ENCODE assay signal across 24 mouse cellular contexts in genomic region chr15:73986439-73986838, GRCm38 (mm10).
DNase-seq lines count a peak whose midpoint lies in the region; ATAC-seq lines count a peak whose summit lies in the region.
"Had no signal": no experiment of that assay in that cellular context is flagged by ENCODE, and none has a peak within 500 bp of the region (broad histone marks: within the 10 kb centered on the region; RNA-seq: fewer than 3 reads in every experiment).

No protein-coding gene starts in this region.

- H3K27ac ChIP-seq in forebrain, embryonic 11.5 days (ENCODE audit: low read depth, low read length) = no peak overlapping the region
- H3K27ac ChIP-seq: embryonic facial prominence, embryonic 12.5 days; forebrain, embryonic 15.5 days; gastrocnemius, adult 2 months; heart, embryonic 15.5 days; kidney, embryonic 15.5 days; limb, embryonic 12.5 days; liver, embryonic 13.5 days; macrophage; midbrain, embryonic 12.5 days had no signal

- ATAC-seq in forebrain, embryonic 11.5 days (replicated peaks; ENCODE audit: low FRiP score) = no peak
- ATAC-seq: forebrain, embryonic 15.5 days; hindbrain, embryonic 16.5 days; intestine, embryonic 16.5 days had no signal

- WGBS in forebrain, embryonic 11.5 days = 89% methylated on average over 16 of the region's 16 CpGs

- no peaks in the 10 kb centered on the region for H3K27me3 ChIP-seq in forebrain, embryonic 11.5 days (ENCODE audit: control insufficient read depth, insufficient read depth, low read length)
- H3K27me3 ChIP-seq: CH12.LX; forebrain, embryonic 15.5 days; liver, embryonic 13.5 days; midbrain, embryonic 12.5 days had no signal

- no peak overlapping the region for H3K9ac ChIP-seq in forebrain, embryonic 11.5 days (ENCODE audit: low read length)
- H3K9ac ChIP-seq: embryonic facial prominence, embryonic 12.5 days; forebrain, embryonic 15.5 days; heart, embryonic 15.5 days; kidney, embryonic 15.5 days; limb, embryonic 12.5 days; liver, embryonic 13.5 days; lung, embryonic 14.5 days; midbrain, embryonic 12.5 days had no signal

- no peaks in the 10 kb centered on the region for H3K36me3 ChIP-seq in forebrain, embryonic 11.5 days (ENCODE audit: control insufficient read depth, insufficient read depth, low read length)
- H3K36me3 ChIP-seq: embryonic facial prominence, embryonic 12.5 days; forebrain, embryonic 15.5 days; heart, embryonic 15.5 days; kidney, embryonic 15.5 days; limb, embryonic 12.5 days; liver, embryonic 13.5 days; midbrain, embryonic 12.5 days had no signal

- H3K9me3 ChIP-seq in forebrain, embryonic 11.5 days (ENCODE audit: control insufficient read depth, low read length) = no peaks in the 10 kb centered on the region
- H3K9me3 ChIP-seq: embryonic facial prominence, embryonic 12.5 days; forebrain, embryonic 15.5 days; heart, embryonic 15.5 days; kidney, embryonic 15.5 days; limb, embryonic 12.5 days; liver, embryonic 13.5 days; midbrain, embryonic 12.5 days had no signal

- H3K4me2 ChIP-seq in forebrain, embryonic 11.5 days (ENCODE audit: low read depth, low read length, severe bottlenecking) = no peak overlapping the region
- H3K4me2 ChIP-seq: embryonic facial prominence, embryonic 12.5 days; forebrain, embryonic 15.5 days; heart, embryonic 15.5 days; kidney, embryonic 15.5 days; limb, embryonic 12.5 days; liver, embryonic 13.5 days; lung, embryonic 14.5 days; midbrain, embryonic 12.5 days had no signal

- DNase-seq in R1 (ENCODE audit: low read depth, low spot score) = peak; percentile 19
- peak; percentile 64 to 73 for DNase-seq in frontal cortex, postnatal 36 days (ENCODE audit: low spot score in 2 of 2)
- DNase-seq in layer of hippocampus, postnatal 10 days (ENCODE audit: low spot score in 2 of 2) = peak; percentile 37 to 49
- peak; percentile 60 to 76 for DNase-seq in left cerebral cortex, postnatal 36 days (ENCODE audit: low spot score in 2 of 2)
- DNase-seq in thymus, postnatal 25 days = no peak
- no peak for DNase-seq in heart, adult 11 months
- no peak for DNase-seq in spleen, adult 18-20 months
- no peak for DNase-seq in forebrain, embryonic 11.5 days (ENCODE audit: low spot score)
- DNase-seq: cerebellum, adult 9-10 months; liver, embryonic 13.5 days; lung, embryonic 14.5 days; retina, postnatal 1 day had no signal

- no peak overlapping the region for H3K4me3 ChIP-seq in forebrain, embryonic 11.5 days (ENCODE audit: low read depth, low read length)
- H3K4me3 ChIP-seq: embryonic facial prominence, embryonic 12.5 days; erythroblast, embryonic 14.5 days; forebrain, embryonic 15.5 days; gastrocnemius, adult 2 months; heart, embryonic 15.5 days; kidney, embryonic 15.5 days; limb, embryonic 12.5 days; liver, embryonic 13.5 days; midbrain, embryonic 12.5 days had no signal

- intact Hi-C loops in left cerebral cortex, postnatal 36 days (cut with DNase I) = no loop called here

- H3K4me1 ChIP-seq in forebrain, embryonic 11.5 days (replicated peaks; ENCODE audit: control insufficient read depth, insufficient read depth, low read length) = no peaks in the 10 kb centered on the region
- H3K4me1 ChIP-seq: embryonic facial prominence, embryonic 12.5 days; kidney, embryonic 15.5 days; limb, embryonic 12.5 days; liver, embryonic 13.5 days had no signal

Comparison
In these comparisons a context has a peak if more than half of its experiments do, and no peak if none do; other contexts are left out.
1. DNase-seq: peak in R1 (single experiment), frontal cortex, postnatal 36 days (2 of 2), layer of hippocampus, postnatal 10 days (2 of 2) and left cerebral cortex, postnatal 36 days (2 of 2); none in thymus, postnatal 25 days (single experiment), heart, adult 11 months (single experiment), spleen, adult 18-20 months (0 of 2) and forebrain, embryonic 11.5 days (single experiment).